Mouse (Mus musculus) forebrain, embryonic 12.5 days (tissue): ENCODE data around the gene Immt. TPM values are rescaled to one million over a fixed set of nuclear protein-coding genes. Genes with fewer than 3 reads are reported as not detected.

ENCODE experiments used
- polyA plus RNA-seq: library from polyadenylated mRNA; unstranded; fragments of >200 nt; fragmentation: Nextera tagmentation; extraction: Ambion mirVana; gene quantifications from 2 replicates; pipeline ENCODE4 v1.2.1, GENCODE M21; 2016

Gene Immt
- polyA plus RNA-seq, 1 experiment from 2014 or later, result 156 TPM

Other genes with a start within 250 kb of the Immt start
- gene Kdm3a, start 198.3 kb upstream of the Immt start, polyA plus RNA-seq, result 102 TPM in 2 replicates
- 73.5 and 82.7 TPM in 2 replicates for gene Reep1, start 123.8 kb upstream of the Immt start, polyA plus RNA-seq
- gene Mrpl35, start 4.4 kb upstream of the Immt start, polyA plus RNA-seq, result 50.7 and 50.9 TPM in 2 replicates
- gene Ptcd3, start 77.4 kb downstream of the Immt start, polyA plus RNA-seq, result 120 and 126 TPM in 2 replicates
- gene Polr1a, start 77.7 kb downstream of the Immt start, polyA plus RNA-seq, result 33.3 and 40.5 TPM in 2 replicates